Mouse (Mus musculus) layer of hippocampus, postnatal 36 days (tissue): ENCODE data around the gene Fam71d. TPM values are rescaled to one million over a fixed set of nuclear protein-coding genes. Genes with fewer than 3 reads are reported as not detected.
A peak's percentile ranks its signal among the peaks of the same experiment; 100 is the strongest.

Experiments used
- DNase-seq, 2 experiments: peaks; one replicate each; pipeline ENCODE4 v3.0.0; 2022
- total RNA-seq, 2 experiments: library from RNA; stranded (reverse); gene quantifications; 2 replicates each; pipeline ENCODE4 v1.2.3; 2021

Gene Fam71d
- 1 to 10 TPM; 1.2 to 2.7 TPM for total RNA-seq

DNA sequence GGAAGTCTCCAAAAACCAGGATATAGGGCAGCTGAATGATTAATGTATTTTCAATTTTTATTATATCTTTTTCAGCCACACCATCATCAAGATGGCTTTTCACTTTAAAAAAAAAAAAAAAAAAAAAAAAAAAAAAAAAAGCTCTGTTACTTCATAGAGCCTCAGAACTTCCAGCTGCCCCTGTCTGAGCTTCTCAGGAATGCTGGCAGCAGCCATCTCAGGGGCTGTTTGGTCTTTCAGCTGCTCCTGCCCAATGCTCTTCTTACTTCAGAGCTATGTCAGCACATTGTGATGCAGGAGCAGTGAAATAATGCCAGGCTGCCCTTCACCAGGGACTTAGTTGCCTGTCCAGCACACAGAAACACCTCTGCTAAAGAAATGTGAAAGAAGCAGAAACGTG is at the start of gene Fam71d:
Fam71d (plus strand) TSS at position 211 of the 400 bp plus-strand sequence.
- no peak for DNase-seq

- no peak for DNase-seq
Observed at GRCm38 (mm10) chr12:78643691-78644090, 47.6 kb upstream of the Fam71d start.

GRCm38 (mm10) chr12:78645282-78645681 is 46.1 kb upstream of the Fam71d start:
- no peak for DNase-seq

- no peak for DNase-seq
Observed at GRCm38 (mm10) chr12:78659718-78660304, 31.5 kb upstream of the Fam71d start.

DNA sequence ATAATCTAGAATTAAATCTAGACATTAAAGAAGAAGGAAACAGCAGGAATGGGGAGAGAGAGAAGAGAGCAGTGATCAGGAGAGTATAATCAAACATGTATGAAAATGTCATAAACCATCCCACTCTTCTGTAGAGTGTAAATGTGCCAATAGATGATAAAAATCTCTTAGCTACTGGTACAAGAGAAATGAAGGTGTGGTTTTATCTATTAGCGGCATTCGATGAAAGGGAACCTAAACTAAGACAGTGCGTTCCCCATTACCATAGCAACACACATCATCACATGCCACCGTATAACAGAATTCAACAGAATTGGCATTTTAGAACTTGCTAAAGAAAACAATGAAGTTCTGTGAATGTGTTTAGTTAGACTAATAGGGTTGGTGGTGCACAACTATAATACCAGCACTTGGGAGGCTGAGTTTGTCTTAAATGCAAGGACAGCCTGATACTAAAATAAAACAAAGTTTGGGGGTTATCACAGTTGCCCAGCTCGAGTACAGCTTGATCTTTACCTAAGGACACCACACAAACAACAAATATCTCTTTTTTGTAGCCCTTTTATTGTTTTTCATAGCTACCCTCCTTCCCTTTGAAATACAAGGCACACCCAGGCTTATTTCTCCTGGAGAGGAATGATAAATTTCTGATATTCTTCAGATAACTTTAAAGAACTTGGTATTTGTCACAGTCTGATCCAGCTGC is 13.1 kb upstream of the Fam71d start:
- no peak for DNase-seq

GRCm38 (mm10) chr12:78678807-78679189 is 12.5 kb upstream of the Fam71d start:
- no peak for DNase-seq

GRCm38 (mm10) chr12:78681048-78681447 is 10.3 kb upstream of the Fam71d start:
- DNase-seq, result no peak

GRCm38 (mm10) chr12:78682279-78682678 is 9.1 kb upstream of the Fam71d start:
- no peak for DNase-seq

DNA sequence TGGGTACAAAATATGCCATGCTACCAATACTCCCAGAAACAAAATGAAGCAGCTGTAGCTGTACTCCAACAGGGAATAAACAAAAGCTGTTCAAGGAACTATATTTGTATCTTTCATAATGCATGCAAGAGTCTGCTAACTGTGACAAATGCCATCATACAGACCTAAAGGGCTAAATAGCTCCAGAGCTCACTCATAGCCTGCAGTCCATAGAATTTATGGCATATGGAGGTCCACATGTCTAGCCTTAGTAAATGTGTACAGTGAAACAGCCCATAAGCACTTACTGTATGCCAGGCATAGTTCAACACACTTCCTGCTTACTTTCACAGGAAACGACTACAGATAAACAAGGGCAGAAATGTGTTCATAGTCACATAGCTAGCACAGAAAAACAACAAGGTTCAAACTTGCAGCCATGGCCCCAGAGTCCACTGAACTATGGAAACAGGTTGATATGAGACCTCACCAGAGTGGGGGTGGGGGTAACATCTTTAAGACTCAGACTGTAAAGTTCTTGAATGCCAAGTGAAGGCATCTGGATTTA is 5.6 kb upstream of the Fam71d start:
- DNase-seq, result no peak

DNA sequence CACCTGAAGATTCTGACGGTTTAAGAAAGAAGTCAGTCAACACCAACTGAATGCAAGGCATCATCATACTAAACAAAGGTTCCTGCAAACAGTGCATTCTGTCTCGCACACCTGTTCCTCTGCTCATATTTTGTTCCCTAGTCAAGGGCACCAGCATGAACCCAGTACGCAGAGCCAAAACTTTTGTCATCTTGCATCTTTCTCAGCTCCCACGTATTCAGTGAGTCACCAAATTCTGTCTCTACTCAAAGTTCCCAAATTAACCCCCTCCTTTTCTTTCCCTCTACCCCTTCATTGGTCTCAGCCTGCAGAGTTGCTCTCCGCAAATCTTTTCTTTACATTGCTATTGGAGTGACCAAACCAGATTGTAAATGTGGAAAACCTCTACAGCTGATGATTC is 2.5 kb upstream of the Fam71d start:
- no peak for DNase-seq

GRCm38 (mm10) chr12:78693281-78693680 is 1.9 kb downstream of the Fam71d start:
- DNase-seq, result no peak

DNA sequence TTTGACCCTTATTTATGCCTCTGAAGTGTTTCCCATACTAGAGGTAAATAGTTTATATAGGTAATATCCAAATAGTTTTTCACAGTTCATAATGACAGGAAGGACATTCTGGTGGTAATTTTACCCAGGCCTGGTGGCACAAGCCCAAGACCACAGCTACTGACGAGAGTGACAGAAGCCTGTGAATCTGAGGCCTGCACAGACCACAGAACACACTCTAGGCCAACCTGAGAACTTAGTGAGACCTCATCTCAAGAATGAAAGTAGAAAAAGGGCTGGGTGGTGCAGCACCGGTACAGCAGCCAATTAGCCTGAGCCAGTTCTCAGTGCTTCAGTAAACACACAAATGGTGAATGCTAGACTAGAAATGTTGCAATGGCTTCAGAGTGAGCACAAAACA is 26.4 kb downstream of the Fam71d start:
- DNase-seq, result no peak

DNA sequence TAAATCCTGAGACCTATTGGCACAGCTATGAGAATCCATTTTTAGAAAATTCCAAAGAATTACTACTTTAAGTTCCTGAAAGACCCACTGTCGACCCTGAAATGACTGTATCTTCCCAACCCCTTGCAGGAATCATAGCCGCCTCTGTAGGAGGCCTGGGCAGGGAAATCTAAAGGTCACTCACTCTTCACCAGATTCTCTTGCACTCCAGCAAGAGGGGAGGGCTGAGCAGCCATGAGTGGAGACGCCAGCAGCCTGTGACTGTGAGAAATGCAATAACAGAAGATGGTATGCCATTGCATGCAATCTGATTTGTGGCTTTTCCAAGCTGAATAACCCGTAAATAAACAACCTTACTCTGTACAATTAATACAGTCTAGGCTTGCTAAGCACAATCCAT is 36.4 kb downstream of the Fam71d start:
- no peak for DNase-seq

GRCm38 (mm10) chr12:78739633-78740032 is 48.3 kb downstream of the Fam71d start:
- no peak for DNase-seq

DNA sequence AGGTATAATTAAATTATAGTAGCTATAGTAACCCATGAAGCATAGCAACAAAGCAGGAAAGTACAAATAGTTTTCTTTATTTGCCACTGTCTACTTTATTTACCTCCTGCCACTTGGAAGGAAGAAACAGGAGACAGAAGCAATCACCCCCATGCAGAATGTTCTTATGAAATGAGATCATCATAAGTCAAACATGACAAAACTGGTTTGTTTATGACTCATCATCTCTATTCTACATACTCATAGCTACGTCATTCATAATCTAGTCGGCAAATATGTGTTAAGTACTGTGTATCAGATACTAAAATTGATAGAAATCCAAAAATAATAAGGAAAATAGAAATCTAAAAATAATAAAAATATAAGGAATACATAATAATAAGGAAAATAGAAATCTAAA is 49.0 kb downstream of the Fam71d start:
- DNase-seq, result no peak

GRCm38 (mm10) chr12:78746226-78746625 is 54.9 kb downstream of the Fam71d start:
- DNase-seq, result no peak

DNA sequence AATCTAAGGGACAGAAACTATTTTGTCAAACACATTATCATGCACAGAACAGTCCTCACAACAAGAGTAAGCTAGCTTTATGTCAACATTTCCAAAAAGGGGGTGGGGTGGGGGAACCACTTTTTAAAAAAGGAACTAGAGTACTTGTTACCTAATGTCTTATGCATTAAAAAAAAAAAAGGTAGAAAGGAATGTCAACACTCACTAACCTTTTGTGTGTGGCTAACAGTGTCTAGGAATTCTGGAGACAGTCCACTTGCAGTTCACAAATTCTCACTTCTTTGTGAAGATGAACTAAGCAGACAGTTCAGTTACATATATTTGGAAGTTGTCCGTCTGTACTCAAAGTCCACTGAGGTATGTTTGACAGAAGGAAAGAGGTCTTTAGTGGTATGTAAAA is 56.1 kb downstream of the Fam71d start:
- no peak for DNase-seq

DNA sequence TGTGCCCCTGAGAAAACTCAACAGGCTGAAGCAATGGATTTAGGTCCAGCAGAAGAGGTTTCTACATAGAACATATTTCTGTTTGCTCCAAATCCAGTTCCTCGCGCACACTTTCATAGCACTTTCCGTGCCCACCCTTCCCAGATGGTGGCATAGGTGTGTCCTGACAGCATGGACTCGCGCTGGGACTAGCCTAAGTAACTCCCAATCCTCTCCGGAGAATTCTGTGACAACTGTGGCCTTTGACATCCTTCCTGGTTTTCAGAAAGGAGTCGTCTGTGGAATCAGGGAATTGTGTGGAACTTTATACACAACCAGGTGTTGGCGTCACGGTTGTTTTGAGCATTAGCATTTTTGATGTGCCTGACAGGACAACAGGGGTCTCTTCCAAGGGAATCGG is 56.8 kb downstream of the Fam71d start:
- DNase-seq, result no peak

- peak; percentile 97 to 98 for DNase-seq
Observed at GRCm38 (mm10) chr12:78748557-78749377, 57.4 kb downstream of the Fam71d start, which contains the start of gene Mpp5. Gene Mpp5, plus strand, starts transcription at chr12:78748907.

- peak; percentile 54 to 60 for DNase-seq
Observed at GRCm38 (mm10) chr12:78749378-78749801, 58.1 kb downstream of the Fam71d start.

GRCm38 (mm10) chr12:78761979-78762378 is 70.6 kb downstream of the Fam71d start:
- no peak for DNase-seq

DNA sequence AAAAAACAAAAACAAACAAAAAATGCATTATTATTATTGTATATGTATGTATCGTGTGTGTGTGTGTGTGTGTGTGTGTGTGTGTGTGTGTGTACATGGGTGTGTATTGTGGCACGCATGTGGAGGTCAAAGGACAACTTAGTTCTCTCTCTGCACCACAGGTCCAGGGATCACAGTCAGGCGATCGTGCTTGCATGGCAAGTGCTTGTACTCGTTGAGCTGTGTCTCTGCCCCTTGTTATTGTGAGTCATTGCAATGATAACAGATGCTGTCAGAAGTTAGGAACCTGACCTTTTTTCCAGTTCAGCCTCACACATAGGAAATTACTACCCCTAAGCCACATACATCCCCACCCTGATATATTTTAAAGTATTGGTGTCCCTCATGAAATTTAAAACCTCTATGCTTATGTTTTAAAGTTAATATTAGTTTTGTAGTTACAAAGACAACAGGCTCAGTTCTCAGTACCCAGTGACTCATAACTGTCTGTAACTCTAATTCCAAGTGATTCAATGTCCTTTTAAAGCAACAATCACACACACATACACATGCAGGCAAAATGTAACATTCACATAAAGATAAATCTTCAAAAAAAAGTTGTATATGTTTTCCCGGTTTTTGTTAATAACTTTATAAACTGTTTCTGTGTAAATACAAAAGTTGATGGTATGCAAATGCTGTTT is 77.8 kb downstream of the Fam71d start:
- DNase-seq, result no peak

DNA sequence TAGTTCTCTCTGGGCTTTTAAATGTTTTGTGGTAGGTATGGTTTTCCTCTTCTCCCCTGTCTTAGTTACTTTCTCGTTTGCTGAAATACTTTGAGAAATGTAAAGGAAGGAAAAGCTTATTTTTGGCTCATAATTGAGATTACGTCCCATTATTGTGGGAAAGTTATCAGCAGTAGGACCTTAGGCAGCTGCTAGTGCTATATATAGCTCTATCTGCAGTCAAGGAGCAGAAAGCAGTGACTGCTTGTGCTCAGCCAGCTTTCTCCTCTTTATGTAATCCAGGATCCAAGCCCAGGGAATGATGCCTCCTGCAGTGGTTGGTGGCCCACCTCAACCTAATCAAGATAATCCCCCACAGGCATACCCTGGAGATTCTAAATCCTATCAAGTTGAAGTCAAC is 81.9 kb downstream of the Fam71d start:
- DNase-seq, result no peak
